Mouse (Mus musculus): ENCODE measurements at regions not wholly inside any gene's neighbourhood (a gene's known extent, or its start where the extent isn't known, plus 50 kb on each side); places are given as distances from the start of the nearest gene placed in this dataset.
A peak's percentile ranks its signal among the peaks of the same experiment; 100 is the strongest.

- peak; percentile 26 for DNase-seq (ENCODE audit: low spot score)
Measured at GRCm38 (mm10) chr3:38042614-38043013, 318.3 kb upstream of the Gm5148 start.

DNA sequence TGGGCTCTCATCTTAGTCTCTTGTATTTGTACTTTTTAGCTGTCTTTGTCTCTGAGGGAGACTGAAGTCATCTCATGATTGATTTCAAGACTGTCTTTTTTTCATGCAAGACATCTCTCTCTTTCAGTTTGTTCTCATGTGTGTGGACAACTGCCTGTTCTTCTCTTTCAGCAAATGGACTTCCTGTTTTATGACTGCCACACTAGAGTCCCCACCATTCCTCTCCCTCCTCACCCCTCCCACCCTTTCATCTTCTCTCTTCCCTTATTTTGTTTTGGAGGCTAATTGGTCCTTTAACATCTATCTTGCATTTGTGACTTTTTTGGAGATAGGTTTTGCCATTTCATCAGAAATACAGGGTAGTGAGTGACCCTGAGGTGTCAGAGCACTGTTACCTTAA is 311.8 kb upstream of the Gm5148 start:
- Histone ChIP-seq H3K27me3 (replicated peaks; ENCODE audit: insufficient read depth, low read length) (no peaks in the 10 kb centered on the region), H3K4me1 (ENCODE audit: insufficient read depth, low read depth, low read length) (no peaks in the 10 kb centered on the region), H3K36me3 (ENCODE audit: insufficient read depth, low read length) (no peaks in the 10 kb centered on the region), H3K4me3 (ENCODE audit: low read depth, low read length) (no peak overlapping the region), H3K4me2 (replicated peaks; ENCODE audit: low read depth, low read length) (no peak overlapping the region), H3K9me3 (ENCODE audit: low read length) (no peaks in the 10 kb centered on the region), H3K9ac (replicated peaks; ENCODE audit: low read depth) (no peak overlapping the region), H3K27ac (ENCODE audit: low read length) (no peak overlapping the region)
- TF ChIP-seq CTCF (IDR thresholded peaks at IDR 0.05) (no peak), EP300 (IDR thresholded peaks at IDR 0.05) (no peak)
- DNase-seq (ENCODE audit: low spot score) (no peak), ATAC-seq (no peak)

More at GRCm38 (mm10) chr3:38042614-38043013, 318.3 kb upstream of the Gm5148 start:
- WGBS = 34% methylated on average over 6 of the region's 6 CpGs
- Histone ChIP-seq H3K4me3 (ENCODE audit: low read depth, low read length) (no peak overlapping the region), H3K4me2 (replicated peaks; ENCODE audit: low read depth, low read length) (no peak overlapping the region), H3K9ac (replicated peaks; ENCODE audit: low read depth) (no peak overlapping the region), H3K27me3 (replicated peaks; ENCODE audit: insufficient read depth, low read length) (no peaks in the 10 kb centered on the region), H3K4me1 (ENCODE audit: insufficient read depth, low read depth, low read length) (peaks cover 3% of the 10 kb centered on the region; the same call in 1 of the 2 replicates), H3K27ac (ENCODE audit: low read length) (no peak overlapping the region), H3K36me3 (ENCODE audit: insufficient read depth, low read length) (no peaks in the 10 kb centered on the region), H3K9me3 (ENCODE audit: low read length) (no peaks in the 10 kb centered on the region)
- no peak for TF ChIP-seq CTCF (IDR thresholded peaks at IDR 0.05)
- no peak for TF ChIP-seq EP300 (IDR thresholded peaks at IDR 0.05)
- peak; percentile 49 for ATAC-seq

DNA sequence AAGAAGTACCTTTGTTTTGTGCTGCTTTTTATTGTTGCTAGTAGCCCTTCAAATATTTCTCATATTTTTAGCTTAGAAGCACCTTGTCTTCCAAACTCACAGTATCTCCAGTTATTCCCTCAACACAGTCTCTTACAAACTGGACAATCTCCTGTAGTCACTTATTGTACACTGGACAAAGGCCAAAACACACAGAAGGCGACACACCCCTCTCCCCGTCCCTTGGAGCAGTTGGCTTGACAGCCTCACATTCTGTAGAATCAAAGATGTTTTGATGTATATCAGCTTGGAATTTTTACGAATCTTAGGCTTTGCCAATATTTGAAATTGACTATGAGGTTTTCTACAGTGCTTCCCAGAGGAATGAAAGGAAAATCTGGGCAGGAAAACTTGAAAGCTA is 309.8 kb upstream of the Gm5148 start:
- Histone ChIP-seq H3K27me3 (replicated peaks; ENCODE audit: insufficient read depth, low read length) (no peaks in the 10 kb centered on the region), H3K4me1 (ENCODE audit: insufficient read depth, low read depth, low read length) (no peaks in the 10 kb centered on the region), H3K9me3 (ENCODE audit: low read length) (no peaks in the 10 kb centered on the region), H3K27ac (ENCODE audit: low read length) (no peak overlapping the region), H3K9ac (replicated peaks; ENCODE audit: low read depth) (no peak overlapping the region), H3K36me3 (ENCODE audit: insufficient read depth, low read length) (no peaks in the 10 kb centered on the region), H3K4me3 (ENCODE audit: low read depth, low read length) (no peak overlapping the region), H3K4me2 (replicated peaks; ENCODE audit: low read depth, low read length) (no peak overlapping the region)
- WGBS = 15% methylated on average over 3 of the region's 3 CpGs
- peak; percentile 53 for DNase-seq (ENCODE audit: low spot score)
- no peak for ATAC-seq
- TF ChIP-seq CTCF (IDR thresholded peaks at IDR 0.05) = no peak
- TF ChIP-seq EP300 (IDR thresholded peaks at IDR 0.05) = no peak

DNA sequence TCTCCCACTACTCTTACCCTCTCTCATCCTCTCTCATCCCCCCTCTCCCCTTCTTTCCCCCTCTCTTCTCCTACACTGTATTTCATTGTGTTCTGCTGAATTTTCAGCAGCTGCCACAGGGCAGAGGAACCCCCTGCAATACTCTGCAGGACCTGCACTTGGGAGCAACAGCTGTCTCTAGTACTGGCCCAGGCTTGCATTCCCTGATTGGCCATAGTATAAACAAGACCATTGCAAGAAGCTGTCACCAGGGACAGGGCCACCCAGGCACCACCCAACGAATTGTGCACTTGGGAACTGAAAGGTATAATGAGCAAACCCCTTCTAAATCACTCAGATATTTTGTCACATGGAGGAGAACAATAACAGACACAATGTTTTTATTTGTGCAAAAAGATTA is 290.5 kb upstream of the Gm5148 start:
- no peaks in the 10 kb centered on the region for H3K36me3 ChIP-seq (ENCODE audit: insufficient read depth, low read length)
- no peak overlapping the region for H3K27ac ChIP-seq (ENCODE audit: low read length)
- H3K9ac ChIP-seq (replicated peaks; ENCODE audit: low read depth) = no peak overlapping the region
- ATAC-seq = peak; percentile 35; the same call in 1 of the 2 replicates
- H3K4me2 ChIP-seq (replicated peaks; ENCODE audit: low read depth, low read length) = no peak overlapping the region
- TF ChIP-seq EP300 (IDR thresholded peaks at IDR 0.05) (no peak), CTCF (IDR thresholded peaks at IDR 0.05) (no peak)
- 25% methylated on average over 1 of the region's 1 CpGs for WGBS
- no peak overlapping the region for H3K4me3 ChIP-seq (ENCODE audit: low read depth, low read length)
- H3K27me3 ChIP-seq (replicated peaks; ENCODE audit: insufficient read depth, low read length) = no peaks in the 10 kb centered on the region
- peak; percentile 38 for DNase-seq (ENCODE audit: low spot score)
- no peaks in the 10 kb centered on the region for H3K9me3 ChIP-seq (ENCODE audit: low read length)
- H3K4me1 ChIP-seq (ENCODE audit: insufficient read depth, low read depth, low read length) = no peaks in the 10 kb centered on the region

GRCm38 (mm10) chr3:38009168-38009567 is 284.9 kb upstream of the Gm5148 start:
- no peak overlapping the region for H3K9ac ChIP-seq (replicated peaks; ENCODE audit: low read depth)
- DNase-seq (ENCODE audit: low spot score) (no peak), ATAC-seq (no peak)
- H3K27ac ChIP-seq (ENCODE audit: low read length) = no peak overlapping the region
- no peak overlapping the region for H3K4me3 ChIP-seq (ENCODE audit: low read depth, low read length)
- no peaks in the 10 kb centered on the region for H3K4me1 ChIP-seq (ENCODE audit: insufficient read depth, low read depth, low read length)
- H3K4me2 ChIP-seq (replicated peaks; ENCODE audit: low read depth, low read length) = no peak overlapping the region
- H3K36me3 ChIP-seq (ENCODE audit: insufficient read depth, low read length) = no peaks in the 10 kb centered on the region
- 36% methylated on average over 4 of the region's 4 CpGs for WGBS
- TF ChIP-seq EP300 (IDR thresholded peaks at IDR 0.05) = no peak
- TF ChIP-seq CTCF (IDR thresholded peaks at IDR 0.05) = no peak
- H3K9me3 ChIP-seq (ENCODE audit: low read length) = no peaks in the 10 kb centered on the region
- no peaks in the 10 kb centered on the region for H3K27me3 ChIP-seq (replicated peaks; ENCODE audit: insufficient read depth, low read length)

- no peak for ATAC-seq
- WGBS = 72% methylated on average over 7 of the region's 7 CpGs
- H3K4me3 ChIP-seq (ENCODE audit: low read depth, low read length) = no peak overlapping the region
Measured at GRCm38 (mm10) chr3:38008321-38008720, 284.0 kb upstream of the Gm5148 start.

DNA sequence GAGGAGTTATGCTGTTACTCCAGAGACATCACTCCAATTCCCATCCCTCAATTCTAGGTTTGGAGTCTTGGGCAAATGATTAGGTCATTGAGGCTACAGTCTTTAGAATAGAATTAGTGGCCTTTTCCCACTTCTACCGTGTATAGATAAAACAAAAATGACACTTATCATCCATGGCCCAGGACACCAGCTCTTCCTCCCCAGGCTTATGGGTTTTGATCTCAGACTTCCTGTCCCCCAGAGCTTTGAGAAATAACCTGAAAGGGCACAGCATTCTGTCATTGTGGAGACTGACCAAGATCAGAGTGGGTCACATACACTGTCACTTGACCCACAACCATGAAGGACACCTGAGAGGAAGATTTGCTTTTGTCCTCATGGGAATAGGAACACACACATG is 283.3 kb upstream of the Gm5148 start:
- ATAC-seq (no peak), DNase-seq (ENCODE audit: low spot score) (no peak)
- no peak overlapping the region for H3K4me2 ChIP-seq (replicated peaks; ENCODE audit: low read depth, low read length)
- H3K9ac ChIP-seq (replicated peaks; ENCODE audit: low read depth) = no peak overlapping the region
- TF ChIP-seq CTCF (IDR thresholded peaks at IDR 0.05) (no peak), EP300 (IDR thresholded peaks at IDR 0.05) (no peak)
- no peaks in the 10 kb centered on the region for H3K9me3 ChIP-seq (ENCODE audit: low read length)
- H3K4me3 ChIP-seq (ENCODE audit: low read depth, low read length) = no peak overlapping the region
- no peak overlapping the region for H3K27ac ChIP-seq (ENCODE audit: low read length)
- WGBS = 65% methylated on average over 1 of the region's 1 CpGs
- no peaks in the 10 kb centered on the region for H3K27me3 ChIP-seq (replicated peaks; ENCODE audit: insufficient read depth, low read length)
- H3K4me1 ChIP-seq (ENCODE audit: insufficient read depth, low read depth, low read length) = no peaks in the 10 kb centered on the region
- no peaks in the 10 kb centered on the region for H3K36me3 ChIP-seq (ENCODE audit: insufficient read depth, low read length)

More at GRCm38 (mm10) chr3:38008321-38008720, 284.0 kb upstream of the Gm5148 start:
- Histone ChIP-seq H3K4me2 (replicated peaks; ENCODE audit: low read depth, low read length) (no peak overlapping the region), H3K9ac (replicated peaks; ENCODE audit: low read depth) (no peak overlapping the region), H3K36me3 (ENCODE audit: insufficient read depth, low read length) (no peaks in the 10 kb centered on the region), H3K27ac (ENCODE audit: low read length) (no peak overlapping the region), H3K27me3 (replicated peaks; ENCODE audit: insufficient read depth, low read length) (no peaks in the 10 kb centered on the region), H3K4me1 (ENCODE audit: insufficient read depth, low read depth, low read length) (no peaks in the 10 kb centered on the region), H3K9me3 (ENCODE audit: low read length) (no peaks in the 10 kb centered on the region)
- DNase-seq (ENCODE audit: low spot score) = no peak
- TF ChIP-seq CTCF (IDR thresholded peaks at IDR 0.05) (no peak), EP300 (IDR thresholded peaks at IDR 0.05) (no peak)
